Mouse (Mus musculus) limb, embryonic 13.5 days (tissue): Measurements from ENCODE around the gene Zfp365. TPM values are rescaled to one million over a fixed set of nuclear protein-coding genes. Genes with fewer than 3 reads are reported as not detected.

ENCODE experiments used
- ATAC-seq: fragments of 200-750 bp; cut with Nextera tagmentation; 2 replicates; pipeline ENCODE4 v1.8.0; 2017; ENCODE audit warnings: low read depth, moderate number of reproducible peaks, moderate TSS enrichment; ENCODE audit not compliant: low FRiP score
- H3K27ac ChIP-seq: fragments of 300-500 bp; sonication (generic); 2 replicates; pipeline ENCODE4 v1.5.1; 2015; ENCODE audit warnings: inconsistent platforms, mild to moderate bottlenecking, moderate library complexity
- H3K27me3 ChIP-seq: fragments of 300-500 bp; sonication (generic); 2 replicates; pipeline ENCODE4 v1.6.1; 2015; ENCODE audit warnings: mild to moderate bottlenecking, inconsistent platforms
- H3K36me3 ChIP-seq: fragments of 300-500 bp; sonication (generic); 2 replicates; pipeline ENCODE4 v1.6.1; 2015; ENCODE audit warnings: inconsistent platforms, mild to moderate bottlenecking, moderate library complexity
- H3K4me1 ChIP-seq: fragments of 300-500 bp; sonication (generic); 2 replicates; pipeline ENCODE4 v1.6.1; 2015; ENCODE audit warnings: inconsistent platforms
- H3K4me2 ChIP-seq: fragments of 300-500 bp; sonication (generic); replicated peaks from 2 replicates; pipeline ENCODE4 v1.6.1; 2015; ENCODE audit warnings: inconsistent platforms, mild to moderate bottlenecking, moderate library complexity
- H3K4me3 ChIP-seq: fragments of 300-500 bp; sonication (generic); 2 replicates; pipeline ENCODE4 v1.5.1; 2015; ENCODE audit warnings: moderate library complexity, mild to moderate bottlenecking, inconsistent platforms
- H3K9ac ChIP-seq: fragments of 300-500 bp; sonication (generic); 2 replicates; pipeline ENCODE4 v1.6.1; 2015; ENCODE audit warnings: mild to moderate bottlenecking, inconsistent platforms
- H3K9me3 ChIP-seq: fragments of 300-500 bp; sonication (generic); 2 replicates; pipeline ENCODE4 v1.6.1; 2016; ENCODE audit warnings: inconsistent platforms
- WGBS: fragments of 180-500 bp; shearing (Covaris S2); methylation state at CpG from one replicate; pipeline ENCODE4 v1.1.7; 2015; 5-methylcytosine and 5-hydroxymethylcytosine counted together
- polyA plus RNA-seq: library from polyadenylated mRNA; unstranded; fragments of >200 nt; fragmentation: Nextera tagmentation; extraction: Ambion mirVana; gene quantifications from 2 replicates; pipeline ENCODE4 v1.2.1, GENCODE M21; 2015

Zfp365 gene
- polyA plus RNA-seq: 2.0 and 2.9 TPM in 2 replicates

- Histone ChIP-seq H3K9ac (peak within 1 kb of the TSS; percentile 79), H3K9me3 (no peaks in the 10 kb centered on the region; the same call in 1 of the 2 replicates), H3K4me3 (peak within 1 kb of the TSS; percentile 71), H3K4me1 (peaks cover 7% of the 10 kb centered on the region), H3K27ac (no peak within 1 kb of the TSS), H3K27me3 (peaks cover 4% of the 10 kb centered on the region; the same call in 1 of the 2 replicates), H3K4me2 (peak within 1 kb of the TSS; percentile 92), H3K36me3 (peaks cover 7% of the 10 kb centered on the region)
- WGBS: 1% methylated on average over 43 of the region's 43 CpGs
- ATAC-seq: peak; percentile 86
Observed at GRCm38 (mm10) chr10:67912337-67912776, at the start of gene Zfp365. Gene Zfp365 (minus strand): TSS chr10:67912662.

- no peak overlapping the region for H3K4me2 ChIP-seq
- WGBS: 70% methylated on average over 3 of the region's 3 CpGs
- no peak overlapping the region for H3K27ac ChIP-seq
- no peaks in the 10 kb centered on the region for H3K27me3 ChIP-seq
- no peaks in the 10 kb centered on the region for H3K9me3 ChIP-seq
- H3K4me1 ChIP-seq: no peaks in the 10 kb centered on the region
- H3K36me3 ChIP-seq: no peaks in the 10 kb centered on the region
- H3K9ac ChIP-seq: no peak overlapping the region
- no peak for ATAC-seq
- H3K4me3 ChIP-seq: no peak overlapping the region
Observed at GRCm38 (mm10) chr10:67959982-67960381, 47.5 kb upstream of the Zfp365 start.

- ATAC-seq: no peak
- no peak overlapping the region for H3K27ac ChIP-seq
- H3K4me3 ChIP-seq: no peak overlapping the region
- H3K36me3 ChIP-seq: no peaks in the 10 kb centered on the region
- WGBS: 92% methylated on average over 2 of the region's 2 CpGs
- H3K4me2 ChIP-seq: no peak overlapping the region
- H3K9me3 ChIP-seq: no peaks in the 10 kb centered on the region
- no peak overlapping the region for H3K9ac ChIP-seq
- no peaks in the 10 kb centered on the region for H3K27me3 ChIP-seq
- H3K4me1 ChIP-seq: no peaks in the 10 kb centered on the region
Observed at GRCm38 (mm10) chr10:67955982-67956381, 43.5 kb upstream of the Zfp365 start.

- 75% methylated on average over 4 of the region's 4 CpGs for WGBS
Observed at GRCm38 (mm10) chr10:67951690-67952089, 39.2 kb upstream of the Zfp365 start.

GRCm38 (mm10) chr10:67950059-67950748 lies 37.7 kb upstream of the Zfp365 start:
- no peak for ATAC-seq
- no peaks in the 10 kb centered on the region for H3K4me1 ChIP-seq
- H3K9me3 ChIP-seq: no peaks in the 10 kb centered on the region
- H3K4me3 ChIP-seq: no peak overlapping the region
- H3K27me3 ChIP-seq: no peaks in the 10 kb centered on the region
- 81% methylated on average over 8 of the region's 8 CpGs for WGBS
- no peaks in the 10 kb centered on the region for H3K36me3 ChIP-seq
- no peak overlapping the region for H3K9ac ChIP-seq
- no peak overlapping the region for H3K27ac ChIP-seq
- no peak overlapping the region for H3K4me2 ChIP-seq

More at GRCm38 (mm10) chr10:67951690-67952089, 39.2 kb upstream of the Zfp365 start:
- Histone ChIP-seq H3K4me1 (no peaks in the 10 kb centered on the region), H3K9ac (no peak overlapping the region), H3K9me3 (no peaks in the 10 kb centered on the region), H3K36me3 (no peaks in the 10 kb centered on the region), H3K27ac (no peak overlapping the region), H3K4me3 (no peak overlapping the region), H3K4me2 (no peak overlapping the region), H3K27me3 (no peaks in the 10 kb centered on the region)
- ATAC-seq: no peak

- no peak for ATAC-seq
- no peak overlapping the region for H3K4me2 ChIP-seq
- 86% methylated on average over 4 of the region's 4 CpGs for WGBS
Observed at GRCm38 (mm10) chr10:67943513-67943912, 31.1 kb upstream of the Zfp365 start.

GRCm38 (mm10) chr10:67939546-67939945 lies 27.1 kb upstream of the Zfp365 start:
- Histone ChIP-seq H3K4me2 (no peak overlapping the region), H3K36me3 (no peaks in the 10 kb centered on the region), H3K9me3 (no peaks in the 10 kb centered on the region), H3K4me3 (no peak overlapping the region), H3K4me1 (0 out of 2 replicates have a peak, but pooled peaks cover 3% of the 10 kb centered on the region), H3K9ac (no peak overlapping the region), H3K27me3 (no peaks in the 10 kb centered on the region), H3K27ac (no peak overlapping the region)
- no peak for ATAC-seq
- 63% methylated on average over 12 of the region's 12 CpGs for WGBS

More at GRCm38 (mm10) chr10:67943513-67943912, 31.1 kb upstream of the Zfp365 start:
- no peak overlapping the region for H3K9ac ChIP-seq
- no peaks in the 10 kb centered on the region for H3K27me3 ChIP-seq
- no peaks in the 10 kb centered on the region for H3K9me3 ChIP-seq
- no peaks in the 10 kb centered on the region for H3K36me3 ChIP-seq
- no peak overlapping the region for H3K4me3 ChIP-seq
- no peak overlapping the region for H3K27ac ChIP-seq
- H3K4me1 ChIP-seq: 0 out of 2 replicates have a peak, but pooled peaks cover 3% of the 10 kb centered on the region

GRCm38 (mm10) chr10:67937775-67938174 lies 25.3 kb upstream of the Zfp365 start:
- no peak for ATAC-seq
- H3K27me3 ChIP-seq: no peaks in the 10 kb centered on the region
- H3K36me3 ChIP-seq: no peaks in the 10 kb centered on the region
- WGBS: 87% methylated on average over 5 of the region's 5 CpGs
- 0 out of 2 replicates have a peak, but pooled peaks cover 3% of the 10 kb centered on the region for H3K4me1 ChIP-seq
- H3K27ac ChIP-seq: no peak overlapping the region
- H3K9ac ChIP-seq: no peak overlapping the region
- no peak overlapping the region for H3K4me3 ChIP-seq
- no peak overlapping the region for H3K4me2 ChIP-seq
- no peaks in the 10 kb centered on the region for H3K9me3 ChIP-seq

GRCm38 (mm10) chr10:67936944-67937343 lies 24.5 kb upstream of the Zfp365 start:
- H3K36me3 ChIP-seq: no peaks in the 10 kb centered on the region
- H3K27me3 ChIP-seq: no peaks in the 10 kb centered on the region
- H3K4me3 ChIP-seq: no peak overlapping the region
- H3K27ac ChIP-seq: no peak overlapping the region
- WGBS: 76% methylated on average over 4 of the region's 4 CpGs
- H3K9ac ChIP-seq: no peak overlapping the region
- H3K9me3 ChIP-seq: no peaks in the 10 kb centered on the region
- ATAC-seq: no peak
- H3K4me1 ChIP-seq: 0 out of 2 replicates have a peak, but pooled peaks cover 3% of the 10 kb centered on the region
- H3K4me2 ChIP-seq: no peak overlapping the region

GRCm38 (mm10) chr10:67932780-67933179 lies 20.3 kb upstream of the Zfp365 start:
- Histone ChIP-seq H3K9ac (no peak overlapping the region), H3K36me3 (no peaks in the 10 kb centered on the region), H3K4me1 (no peaks in the 10 kb centered on the region), H3K27me3 (no peaks in the 10 kb centered on the region), H3K4me3 (no peak overlapping the region), H3K9me3 (no peaks in the 10 kb centered on the region), H3K27ac (no peak overlapping the region), H3K4me2 (no peak overlapping the region)
- WGBS: 85% methylated on average over 11 of the region's 11 CpGs
- ATAC-seq: no peak

GRCm38 (mm10) chr10:67931328-67931727 lies 18.9 kb upstream of the Zfp365 start:
- WGBS: 85% methylated on average over 4 of the region's 4 CpGs
- ATAC-seq: no peak

GRCm38 (mm10) chr10:67928584-67928983 lies 16.1 kb upstream of the Zfp365 start:
- H3K4me2 ChIP-seq: no peak overlapping the region
- no peak overlapping the region for H3K4me3 ChIP-seq
- 81% methylated on average over 7 of the region's 7 CpGs for WGBS
- H3K4me1 ChIP-seq: no peaks in the 10 kb centered on the region
- no peak overlapping the region for H3K9ac ChIP-seq
- H3K27me3 ChIP-seq: no peaks in the 10 kb centered on the region
- no peak overlapping the region for H3K27ac ChIP-seq
- no peaks in the 10 kb centered on the region for H3K36me3 ChIP-seq
- ATAC-seq: no peak
- no peaks in the 10 kb centered on the region for H3K9me3 ChIP-seq

More at GRCm38 (mm10) chr10:67931328-67931727, 18.9 kb upstream of the Zfp365 start:
- no peaks in the 10 kb centered on the region for H3K36me3 ChIP-seq
- no peak overlapping the region for H3K9ac ChIP-seq
- H3K4me1 ChIP-seq: no peaks in the 10 kb centered on the region
- H3K27me3 ChIP-seq: no peaks in the 10 kb centered on the region
- no peak overlapping the region for H3K4me2 ChIP-seq
- H3K27ac ChIP-seq: no peak overlapping the region
- H3K4me3 ChIP-seq: no peak overlapping the region
- no peaks in the 10 kb centered on the region for H3K9me3 ChIP-seq
